In the genomic region with DNA sequence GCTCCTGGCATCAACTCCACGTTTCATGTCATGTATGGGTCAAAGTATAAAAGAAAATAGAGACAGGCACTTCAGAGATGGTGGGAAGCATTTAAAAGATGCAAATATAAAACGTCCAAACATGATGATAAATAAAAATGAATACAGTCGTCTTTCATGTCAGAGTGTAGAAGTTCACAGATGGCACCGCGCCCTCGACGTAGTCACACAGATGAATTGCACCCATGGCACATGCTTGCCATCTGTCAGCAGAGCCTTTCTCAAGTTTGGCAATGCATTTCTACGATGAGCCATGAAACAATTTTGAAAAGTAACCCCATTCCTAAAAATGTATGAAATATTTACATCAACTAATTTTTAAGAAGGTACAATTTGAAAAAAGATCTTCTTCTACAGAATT, we compare ENCODE assay signal across 12 mouse cellular contexts.
"Had no signal": no experiment of that assay in that cellular context is flagged by ENCODE, and none has a peak within 500 bp of the region (broad histone marks: within the 10 kb centered on the region; RNA-seq: fewer than 3 reads in every experiment).

No protein-coding gene starts in this region.

- H3K9ac ChIP-seq: liver, embryonic 13.5 days had no signal

- H3K9me3 ChIP-seq: liver, embryonic 13.5 days had no signal

- H3K27ac ChIP-seq: kidney, postnatal 0 days; liver, embryonic 13.5 days had no signal

- H3K4me3 ChIP-seq: liver, embryonic 13.5 days had no signal

- H3K4me1 ChIP-seq: liver, embryonic 13.5 days had no signal

- H3K27me3 ChIP-seq: liver, embryonic 13.5 days had no signal

- H3K4me2 ChIP-seq: liver, embryonic 13.5 days; midbrain, embryonic 11.5 days had no signal

- DNase-seq: kidney, adult 9 months; kidney, postnatal 25 days; liver, embryonic 13.5 days; lung, adult 2 months; lung, postnatal 14 days; lung, postnatal 4 days; midbrain, embryonic 14.5 days; thymus, adult 18-20 months; thymus, postnatal 14 days; thymus, postnatal 4 days had no signal
